Mouse (Mus musculus) hindbrain, embryonic 13.5 days (tissue): Measurements from ENCODE around the gene Meis3. TPM values are rescaled to one million over a fixed set of nuclear protein-coding genes. Genes with fewer than 3 reads are reported as not detected.

Experiments
- ATAC-seq: fragments of 200-750 bp; cut with Nextera tagmentation; 2 replicates; pipeline ENCODE4 v1.8.0; 2017; ENCODE audit warnings: moderate TSS enrichment; ENCODE audit not compliant: low FRiP score
- H3K27ac ChIP-seq: fragments of 300-500 bp; sonication (generic); 2 replicates; pipeline ENCODE4 v1.5.1; 2015; ENCODE audit warnings: inconsistent platforms, mild to moderate bottlenecking, moderate library complexity
- H3K27me3 ChIP-seq: fragments of 300-500 bp; sonication (generic); 2 replicates; pipeline ENCODE4 v1.6.1; 2015; ENCODE audit warnings: mild to moderate bottlenecking, inconsistent platforms
- H3K36me3 ChIP-seq: fragments of 300-500 bp; sonication (generic); 2 replicates; pipeline ENCODE4 v1.6.1; 2015; ENCODE audit warnings: mild to moderate bottlenecking, inconsistent platforms
- H3K4me1 ChIP-seq: fragments of 300-500 bp; sonication (generic); replicated peaks from 2 replicates; pipeline ENCODE4 v1.6.1; 2015; ENCODE audit warnings: inconsistent platforms
- H3K4me2 ChIP-seq: fragments of 300-500 bp; sonication (generic); 2 replicates; pipeline ENCODE4 v1.6.1; 2015; ENCODE audit warnings: inconsistent platforms, mild to moderate bottlenecking, moderate library complexity
- H3K4me3 ChIP-seq: fragments of 300-500 bp; sonication (generic); 2 replicates; pipeline ENCODE4 v1.5.1; 2015; ENCODE audit warnings: mild to moderate bottlenecking, inconsistent platforms
- H3K9ac ChIP-seq: fragments of 300-500 bp; sonication (generic); 2 replicates; pipeline ENCODE4 v1.6.1; 2015; ENCODE audit warnings: mild to moderate bottlenecking, inconsistent platforms
- H3K9me3 ChIP-seq: fragments of 300-500 bp; sonication (generic); 2 replicates; pipeline ENCODE4 v1.6.1; 2016; ENCODE audit warnings: inconsistent platforms
- WGBS: fragments of 180-500 bp; shearing (Covaris S2); methylation state at CpG from one replicate; pipeline ENCODE4 v1.1.7; 2015; 5-methylcytosine and 5-hydroxymethylcytosine counted together
- polyA plus RNA-seq: library from polyadenylated mRNA; unstranded; fragments of >200 nt; fragmentation: Nextera tagmentation; extraction: Ambion mirVana; gene quantifications from 2 replicates; pipeline ENCODE4 v1.2.1, GENCODE M21; 2015

Gene Meis3
- polyA plus RNA-seq, 1 experiment from 2014 or later: 147 TPM

DNA sequence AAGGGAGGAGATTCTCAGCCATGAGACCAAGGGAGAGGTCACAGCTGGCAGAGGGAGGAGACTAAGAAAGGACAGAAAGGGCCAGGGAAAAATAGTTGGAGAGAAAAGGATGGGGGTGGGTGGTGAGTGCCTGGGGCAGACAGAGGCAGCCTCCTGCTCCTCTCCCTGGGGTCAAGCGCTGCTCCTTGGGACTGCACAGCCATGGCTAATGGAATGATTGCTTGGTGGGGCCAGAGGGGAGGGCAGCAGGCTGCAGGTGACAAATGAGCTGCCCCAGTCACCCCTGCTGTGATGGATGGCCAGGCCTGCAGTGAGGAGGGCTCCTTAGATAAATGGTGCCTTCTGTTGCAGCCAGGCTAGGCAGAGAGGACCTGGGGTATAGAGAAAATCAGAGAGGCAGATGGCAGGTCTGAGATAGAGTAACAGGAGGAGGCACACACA is 2.7 kb upstream of the Meis3 start:
- no CpG with 5 or more reads among the region's 1 CpGs for WGBS
- Histone ChIP-seq H3K4me2 (no peak overlapping the region), H3K36me3 (peaks cover 2% of the 10 kb centered on the region), H3K27me3 (no peaks in the 10 kb centered on the region), H3K4me1 (peaks cover 49% of the 10 kb centered on the region), H3K9me3 (no peaks in the 10 kb centered on the region), H3K27ac (peak overlapping the region; percentile 87), H3K4me3 (no peak overlapping the region), H3K9ac (peak overlapping the region; percentile 93)
- peak; percentile 16; the same call in 1 of the 2 replicates for ATAC-seq

GRCm38 (mm10) chr7:16172586-16173140 is 2.2 kb upstream of the Meis3 start:
- peak overlapping the region; percentile 93 for H3K27ac ChIP-seq
- H3K4me2 ChIP-seq: peak overlapping the region; percentile 70
- H3K9ac ChIP-seq: peak overlapping the region; percentile 93
- H3K36me3 ChIP-seq: peaks cover 7% of the 10 kb centered on the region
- peaks cover 52% of the 10 kb centered on the region for H3K4me1 ChIP-seq
- 0 out of 2 replicates have a peak, but pooled peaks have one; percentile 1 for ATAC-seq
- 19% methylated on average over 1 of the region's 1 CpGs for WGBS
- H3K4me3 ChIP-seq: no peak overlapping the region
- no peaks in the 10 kb centered on the region for H3K27me3 ChIP-seq
- H3K9me3 ChIP-seq: no peaks in the 10 kb centered on the region

DNA sequence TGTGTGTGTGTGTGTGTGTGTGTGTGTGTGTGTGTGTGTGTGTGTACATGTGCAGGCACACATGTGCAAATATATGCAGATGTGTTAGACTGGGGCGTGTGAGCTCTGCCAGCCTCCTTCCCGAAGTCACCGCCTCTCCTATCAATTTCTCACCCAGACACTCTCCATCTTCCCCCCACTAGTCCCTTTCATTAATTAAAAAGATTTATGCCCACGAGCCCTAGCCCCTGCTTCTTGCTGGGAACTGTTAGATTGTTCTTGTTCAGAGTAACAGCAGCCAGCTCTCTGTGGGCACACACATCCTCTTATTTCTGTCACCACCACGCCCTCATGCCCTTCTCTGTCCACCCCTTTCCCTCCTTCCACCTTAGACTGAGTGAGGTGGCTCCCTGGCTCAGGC is 1.7 kb upstream of the Meis3 start:
- WGBS: 21% methylated on average over 5 of the region's 5 CpGs
- Histone ChIP-seq H3K27me3 (no peaks in the 10 kb centered on the region), H3K36me3 (peaks cover 12% of the 10 kb centered on the region), H3K4me3 (no peak overlapping the region), H3K27ac (peak overlapping the region; percentile 93), H3K4me1 (peaks cover 52% of the 10 kb centered on the region), H3K9ac (peak overlapping the region; percentile 93), H3K4me2 (peak overlapping the region; percentile 70), H3K9me3 (no peaks in the 10 kb centered on the region)
- no peak for ATAC-seq

- Histone ChIP-seq H3K4me3 (peak overlapping the region; percentile 82), H3K4me2 (peak overlapping the region; percentile 70), H3K9ac (peak overlapping the region; percentile 93), H3K9me3 (no peaks in the 10 kb centered on the region), H3K4me1 (peaks cover 52% of the 10 kb centered on the region), H3K27me3 (no peaks in the 10 kb centered on the region), H3K27ac (peak overlapping the region; percentile 93), H3K36me3 (peaks cover 36% of the 10 kb centered on the region)
- 0% methylated on average over 10 of the region's 10 CpGs for WGBS
- ATAC-seq: peak; percentile 40
Observed at GRCm38 (mm10) chr7:16175542-16175931, 647 bp downstream of the Meis3 start.

- no peak for ATAC-seq
- no peak overlapping the region for H3K4me2 ChIP-seq
- peaks cover 37% of the 10 kb centered on the region for H3K4me1 ChIP-seq
- H3K4me3 ChIP-seq: no peak overlapping the region
- no peaks in the 10 kb centered on the region for H3K27me3 ChIP-seq
- H3K9me3 ChIP-seq: no peaks in the 10 kb centered on the region
- H3K36me3 ChIP-seq: peaks cover 51% of the 10 kb centered on the region
- 88% methylated on average over 4 of the region's 4 CpGs for WGBS
- H3K9ac ChIP-seq: 0 out of 2 replicates have a peak overlapping the region, but pooled peaks have one; percentile 13
- no peak overlapping the region for H3K27ac ChIP-seq
Observed at GRCm38 (mm10) chr7:16178114-16178513, 3.2 kb downstream of the Meis3 start.

GRCm38 (mm10) chr7:16183663-16184062 is 8.8 kb downstream of the Meis3 start:
- Histone ChIP-seq H3K9ac (no peak overlapping the region), H3K4me3 (no peak overlapping the region), H3K27me3 (no peaks in the 10 kb centered on the region), H3K36me3 (peaks cover 72% of the 10 kb centered on the region), H3K4me1 (no peaks in the 10 kb centered on the region), H3K9me3 (no peaks in the 10 kb centered on the region), H3K27ac (no peak overlapping the region), H3K4me2 (no peak overlapping the region)
- WGBS: 34% methylated on average over 8 of the region's 8 CpGs
- ATAC-seq: no peak

- H3K27me3 ChIP-seq: peaks cover 6% of the 10 kb centered on the region; the same call in 1 of the 2 replicates
- no peak overlapping the region for H3K4me2 ChIP-seq
- ATAC-seq: no peak
- 0 out of 2 replicates have a peak, but pooled peaks cover 3% of the 10 kb centered on the region for H3K4me1 ChIP-seq
- H3K27ac ChIP-seq: no peak overlapping the region
- no peaks in the 10 kb centered on the region for H3K9me3 ChIP-seq
- no peak overlapping the region for H3K4me3 ChIP-seq
- WGBS: 85% methylated on average over 8 of the region's 8 CpGs
- peaks cover 42% of the 10 kb centered on the region for H3K36me3 ChIP-seq
- no peak overlapping the region for H3K9ac ChIP-seq
Observed at GRCm38 (mm10) chr7:16187494-16187893, 12.6 kb downstream of the Meis3 start.

DNA sequence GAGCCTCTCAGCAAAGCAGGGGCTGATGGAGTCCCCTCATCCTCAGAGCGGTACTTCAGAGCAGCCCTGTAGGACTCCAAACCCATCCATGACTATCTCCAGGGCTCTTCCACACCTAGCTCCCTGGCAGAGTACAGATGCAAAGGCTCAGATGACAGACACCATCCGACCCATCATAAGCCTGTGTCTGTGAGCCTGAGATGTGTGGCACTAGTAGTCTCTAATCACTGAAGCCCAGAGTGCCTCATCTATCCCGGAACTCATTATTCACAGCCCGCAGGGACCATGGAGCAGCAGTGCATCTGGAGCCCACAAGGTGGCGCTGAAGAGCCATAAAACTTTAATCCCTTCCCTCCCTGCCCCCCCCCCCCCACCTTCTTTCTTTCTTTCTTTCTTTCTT is 17.4 kb downstream of the Meis3 start:
- Histone ChIP-seq H3K9ac (0 out of 2 replicates have a peak overlapping the region, but pooled peaks have one; percentile 19), H3K4me2 (no peak overlapping the region), H3K36me3 (peaks cover 22% of the 10 kb centered on the region), H3K27me3 (peaks cover 6% of the 10 kb centered on the region; the same call in 1 of the 2 replicates), H3K27ac (no peak overlapping the region), H3K4me3 (no peak overlapping the region), H3K9me3 (no peaks in the 10 kb centered on the region), H3K4me1 (0 out of 2 replicates have a peak, but pooled peaks cover 3% of the 10 kb centered on the region)
- 18% methylated on average over 5 of the region's 5 CpGs for WGBS
- ATAC-seq: peak; percentile 60

GRCm38 (mm10) chr7:16193702-16194101 is 18.8 kb downstream of the Meis3 start:
- no peaks in the 10 kb centered on the region for H3K9me3 ChIP-seq
- peaks cover 36% of the 10 kb centered on the region for H3K36me3 ChIP-seq
- H3K4me1 ChIP-seq: 0 out of 2 replicates have a peak, but pooled peaks cover 3% of the 10 kb centered on the region
- H3K9ac ChIP-seq: no peak overlapping the region
- ATAC-seq: no peak
- no peak overlapping the region for H3K27ac ChIP-seq
- H3K27me3 ChIP-seq: peaks cover 6% of the 10 kb centered on the region; the same call in 1 of the 2 replicates
- no peak overlapping the region for H3K4me3 ChIP-seq
- H3K4me2 ChIP-seq: no peak overlapping the region
- 56% methylated on average over 3 of the region's 3 CpGs for WGBS

- Histone ChIP-seq H3K27ac (no peak overlapping the region), H3K9me3 (no peaks in the 10 kb centered on the region), H3K4me3 (no peak overlapping the region), H3K27me3 (no peaks in the 10 kb centered on the region), H3K9ac (no peak overlapping the region), H3K4me2 (no peak overlapping the region), H3K4me1 (0 out of 2 replicates have a peak, but pooled peaks cover 3% of the 10 kb centered on the region), H3K36me3 (peaks cover 65% of the 10 kb centered on the region)
- WGBS: 85% methylated on average over 6 of the region's 6 CpGs
- ATAC-seq: no peak
Observed at GRCm38 (mm10) chr7:16196616-16197015, 21.7 kb downstream of the Meis3 start.

DNA sequence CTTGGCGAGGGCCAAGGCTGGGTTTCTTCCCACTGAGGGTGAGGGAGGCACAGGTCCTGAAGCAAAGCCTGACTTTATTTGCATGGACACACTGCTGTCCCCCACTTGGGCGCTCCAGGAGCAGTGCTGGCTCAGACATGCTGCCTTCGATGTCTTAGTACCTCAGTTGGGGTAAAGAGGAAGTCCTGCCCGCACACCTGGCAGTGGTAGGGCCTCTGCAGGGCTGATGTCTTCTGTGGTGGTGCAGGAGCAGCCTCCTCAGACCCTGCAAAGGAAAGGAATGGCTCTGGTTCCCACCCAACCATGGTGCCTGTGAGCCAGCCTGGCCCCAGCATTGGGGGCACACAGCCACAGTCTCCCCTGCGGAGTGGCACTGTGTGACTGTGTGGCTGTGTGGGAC is 22.3 kb downstream of the Meis3 start:
- H3K27ac ChIP-seq: no peak overlapping the region
- 81% methylated on average over 5 of the region's 5 CpGs for WGBS

DNA sequence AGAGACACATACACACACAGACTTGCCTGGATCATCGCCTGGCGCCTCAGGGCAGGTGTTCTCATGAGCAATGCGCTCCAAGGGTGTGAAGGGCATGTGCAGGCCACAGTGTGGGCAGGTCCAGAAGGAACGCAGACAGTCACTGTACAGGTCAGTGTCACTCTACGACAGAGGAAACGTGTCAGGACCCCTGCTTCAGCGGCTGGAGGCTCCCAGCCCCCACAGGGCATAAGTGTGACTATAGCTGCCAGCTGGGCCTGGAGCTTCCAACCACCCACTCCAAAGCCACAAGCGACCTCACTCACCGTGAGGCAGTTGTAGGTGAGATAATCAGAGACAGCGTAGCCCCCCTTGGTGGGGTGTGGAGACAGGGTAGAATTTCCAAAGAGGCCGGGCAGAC is 23.6 kb downstream of the Meis3 start:
- Histone ChIP-seq H3K4me3 (no peak overlapping the region), H3K4me2 (no peak overlapping the region), H3K4me1 (no peaks in the 10 kb centered on the region), H3K9me3 (no peaks in the 10 kb centered on the region), H3K36me3 (peaks cover 84% of the 10 kb centered on the region), H3K27ac (no peak overlapping the region), H3K27me3 (no peaks in the 10 kb centered on the region), H3K9ac (no peak overlapping the region)
- no peak for ATAC-seq
- 91% methylated on average over 11 of the region's 11 CpGs for WGBS

More for the DNA sequence above, 22.3 kb downstream of the Meis3 start:
- Histone ChIP-seq H3K27me3 (no peaks in the 10 kb centered on the region), H3K9me3 (no peaks in the 10 kb centered on the region), H3K4me2 (no peak overlapping the region), H3K4me1 (0 out of 2 replicates have a peak, but pooled peaks cover 2% of the 10 kb centered on the region), H3K4me3 (no peak overlapping the region), H3K9ac (no peak overlapping the region), H3K36me3 (peaks cover 70% of the 10 kb centered on the region)
- no peak for ATAC-seq

GRCm38 (mm10) chr7:16201136-16201535 is 26.2 kb downstream of the Meis3 start:
- H3K4me2 ChIP-seq: no peak overlapping the region
- H3K9me3 ChIP-seq: no peaks in the 10 kb centered on the region
- no peak overlapping the region for H3K27ac ChIP-seq
- no peak overlapping the region for H3K4me3 ChIP-seq
- H3K36me3 ChIP-seq: peaks cover 99% of the 10 kb centered on the region
- no peak for ATAC-seq
- no peaks in the 10 kb centered on the region for H3K4me1 ChIP-seq
- no peaks in the 10 kb centered on the region for H3K27me3 ChIP-seq
- 88% methylated on average over 6 of the region's 6 CpGs for WGBS
- H3K9ac ChIP-seq: no peak overlapping the region
